ENCODE assay signal across 8 mouse cellular contexts in genomic region chr2:163658941-163659340, GRCm38 (mm10). TPM values are rescaled to one million over a fixed set of nuclear protein-coding genes. Genes with fewer than 3 reads are reported as not detected.
DNase-seq lines count a peak whose midpoint lies in the region; ATAC-seq lines count a peak whose summit lies in the region.

No protein-coding gene starts in this region.

- H3K4me3 ChIP-seq in megakaryocyte, embryonic 14.5 days (replicated peaks): peak overlapping the region; percentile 95
- peak overlapping the region; percentile 84 for H3K4me3 ChIP-seq in limb, embryonic 13.5 days

- peaks cover 5% of the 10 kb centered on the region for H3K36me3 ChIP-seq in megakaryocyte, embryonic 14.5 days (replicated peaks; ENCODE audit: low read length)
- H3K36me3 ChIP-seq in limb, embryonic 13.5 days: no peaks in the 10 kb centered on the region

- under 1% methylated on average over 8 of the region's 8 CpGs for WGBS in limb, embryonic 13.5 days

- peak overlapping the region; percentile 69; the same call in 1 of the 2 replicates for H3K27ac ChIP-seq in limb, embryonic 13.5 days

- ATAC-seq in megakaryocyte, adult 5-6 weeks (ENCODE audit: poor library complexity, severe bottlenecking): no peak
- no peak for ATAC-seq in limb, embryonic 13.5 days (ENCODE audit: low FRiP score, low read depth)

- H3K27me3 ChIP-seq in megakaryocyte, embryonic 14.5 days (replicated peaks): no peaks in the 10 kb centered on the region
- no peaks in the 10 kb centered on the region for H3K27me3 ChIP-seq in limb, embryonic 13.5 days

- DNase-seq in embryo, embryonic 11 days: peak; percentile 33
- DNase-seq in heart, postnatal 4 days: peak; percentile 44
- DNase-seq in naive thymus-derived CD4-positive, alpha-beta T cell, adult 2 months (ENCODE audit: low read depth): peak; percentile 27
- no peak for DNase-seq in left cerebral cortex, adult 8-10 months (ENCODE audit: low spot score in 2 of 2)
- no peak for DNase-seq in right cerebral cortex, adult 18-20 months

- peak overlapping the region; percentile 82; the same call in 1 of the 2 replicates for H3K9ac ChIP-seq in limb, embryonic 13.5 days

- H3K4me1 ChIP-seq in megakaryocyte, embryonic 14.5 days: peaks cover 59% of the 10 kb centered on the region
- peaks cover 30% of the 10 kb centered on the region for H3K4me1 ChIP-seq in limb, embryonic 13.5 days

- peak overlapping the region; percentile 59 for H3K4me2 ChIP-seq in limb, embryonic 13.5 days (replicated peaks)

- H3K9me3 ChIP-seq in megakaryocyte, embryonic 14.5 days: no peaks in the 10 kb centered on the region
- H3K9me3 ChIP-seq in limb, embryonic 13.5 days: no peaks in the 10 kb centered on the region

RNA-seq across cellular contexts. Expression of gene Pkig, which starts 0.8 kb away (rescaled TPM):
- 348 and 581 TPM in 2 replicates for polyA plus RNA-seq in megakaryocyte, embryonic 14.5 days (2012; ENCODE audit: insufficient read depth, low replicate concordance)
- 47.7 and 50.9 TPM in 2 replicates for total RNA-seq in megakaryocyte, adult 5-6 weeks (2015)
- 36.8 and 55.2 TPM in 2 replicates for total RNA-seq in megakaryocyte, adult 5-6 weeks (2017)
- 100 to 1,000 TPM; 204 to 207 TPM for total RNA-seq in heart, postnatal 4 days (2021)
- polyA plus RNA-seq in limb, embryonic 13.5 days (2015; fragmentation: Nextera tagmentation; extraction: Ambion mirVana): 131 and 134 TPM in 2 replicates
- total RNA-seq in left cerebral cortex, adult 8-10 months (2022): 100 to 1,000 TPM; 112 to 128 (median 121) TPM

RNA-seq across cellular contexts. Expression of gene Serinc3, which starts 14.0 kb away (rescaled TPM):
- polyA plus RNA-seq in megakaryocyte, embryonic 14.5 days (2012; ENCODE audit: insufficient read depth, low replicate concordance): 8.6 and 31.2 TPM in 2 replicates
- total RNA-seq in megakaryocyte, adult 5-6 weeks (2015): 797 and 809 TPM in 2 replicates
- 623 and 641 TPM in 2 replicates for total RNA-seq in megakaryocyte, adult 5-6 weeks (2017)
- 100 to 1,000 TPM; 239 to 253 TPM for total RNA-seq in heart, postnatal 4 days (2021)
- 27.8 and 31.2 TPM in 2 replicates for polyA plus RNA-seq in limb, embryonic 13.5 days (2015; fragmentation: Nextera tagmentation; extraction: Ambion mirVana)
- 100 to 1,000 TPM; 225 to 241 (median 233) TPM for total RNA-seq in left cerebral cortex, adult 8-10 months (2022)

RNA-seq across cellular contexts. Expression of gene Ttpal, which starts 56.8 kb away (rescaled TPM):
- 5.6 and 12.6 TPM in 2 replicates for polyA plus RNA-seq in megakaryocyte, embryonic 14.5 days (2012; ENCODE audit: insufficient read depth, low replicate concordance)
- 12.6 and 16.6 TPM in 2 replicates for total RNA-seq in megakaryocyte, adult 5-6 weeks (2015)
- total RNA-seq in megakaryocyte, adult 5-6 weeks (2017): 8.8 and 14.4 TPM in 2 replicates
- 10 to 100 TPM; 13.1 to 14.0 TPM for total RNA-seq in heart, postnatal 4 days (2021)
- polyA plus RNA-seq in limb, embryonic 13.5 days (2015; fragmentation: Nextera tagmentation; extraction: Ambion mirVana): 40.9 and 45.1 TPM in 2 replicates
- total RNA-seq in left cerebral cortex, adult 8-10 months (2022): 10 to 100 TPM; 53.4 to 61.2 (median 59.0) TPM

Comparison
In these comparisons a context has a peak if more than half of its experiments do, and no peak if none do; other contexts are left out.
1. DNase-seq: peak in embryo, embryonic 11 days (single experiment), heart, postnatal 4 days (single experiment) and naive thymus-derived CD4-positive, alpha-beta T cell, adult 2 months (single experiment); none in left cerebral cortex, adult 8-10 months (0 of 2) and right cerebral cortex, adult 18-20 months (single experiment).